Mouse (Mus musculus): ENCODE data around the gene Tbc1d7. TPM values are rescaled to one million over a fixed set of nuclear protein-coding genes. Genes with fewer than 3 reads are reported as not detected.

Tbc1d7 gene
- total RNA-seq, 2 experiments from 2014 or later = 16.7 to 17.9 TPM

DNA sequence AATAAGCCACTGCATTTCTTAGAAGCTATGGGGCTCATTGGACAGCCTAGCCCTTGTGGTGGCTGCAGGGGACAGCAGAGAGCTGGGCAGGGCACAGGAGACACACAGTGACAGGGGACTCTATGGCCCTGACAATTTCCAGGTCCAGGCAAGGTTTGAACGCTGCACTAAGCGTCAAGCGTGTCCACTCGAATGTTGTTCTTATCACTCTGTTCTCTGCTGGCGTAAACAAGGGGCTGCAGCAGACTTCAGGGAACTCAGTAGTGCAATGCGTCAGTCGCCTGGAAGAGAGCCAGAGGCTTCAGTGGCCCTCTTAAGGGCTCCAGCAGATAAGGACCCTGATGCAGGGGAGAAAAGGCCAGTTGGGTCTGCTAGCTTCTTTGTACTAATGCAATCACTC is 24.7 kb upstream of the Tbc1d7 start:
- DNase-seq = peak; percentile 59 to 69

DNA sequence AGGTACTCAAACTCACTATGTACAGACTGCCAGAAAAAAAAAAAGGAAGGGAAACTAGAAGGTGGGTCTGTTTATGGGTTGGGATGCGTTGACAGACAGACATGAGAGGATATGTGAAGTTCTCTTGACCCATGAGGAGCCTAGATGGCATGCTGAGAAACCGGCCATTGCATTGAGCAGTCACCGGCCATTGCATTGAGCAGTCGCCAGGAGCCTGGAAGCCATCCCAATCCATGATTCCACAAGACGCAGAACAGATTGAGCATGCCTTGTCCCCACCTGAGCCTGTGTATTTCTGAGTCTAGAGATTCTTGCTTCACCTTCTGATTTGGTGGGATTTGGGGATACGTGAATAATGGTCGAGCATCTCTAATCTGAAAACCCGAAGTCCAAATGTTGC is 22.6 kb upstream of the Tbc1d7 start:
- DNase-seq = no peak

DNA sequence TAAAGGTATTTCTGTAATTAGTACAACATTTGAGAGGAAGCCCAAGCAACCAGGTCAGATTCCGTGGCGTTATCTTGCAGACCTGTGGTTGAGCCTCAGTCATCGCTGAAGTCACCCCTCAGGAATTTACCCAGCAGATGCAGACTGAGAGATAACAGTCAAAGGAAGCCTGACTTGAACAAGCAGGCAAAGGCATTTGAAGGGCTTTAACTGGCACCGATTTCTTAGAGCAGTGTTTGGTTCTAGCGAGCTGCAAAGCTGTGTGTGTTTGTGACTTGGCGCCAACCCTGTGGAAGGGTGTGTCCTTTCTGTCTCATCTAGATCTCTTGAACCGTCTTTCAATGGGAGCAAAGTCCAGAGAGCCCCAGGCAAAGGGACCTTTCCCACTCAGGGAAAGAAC is 22.0 kb upstream of the Tbc1d7 start:
- DNase-seq = no peak

DNA sequence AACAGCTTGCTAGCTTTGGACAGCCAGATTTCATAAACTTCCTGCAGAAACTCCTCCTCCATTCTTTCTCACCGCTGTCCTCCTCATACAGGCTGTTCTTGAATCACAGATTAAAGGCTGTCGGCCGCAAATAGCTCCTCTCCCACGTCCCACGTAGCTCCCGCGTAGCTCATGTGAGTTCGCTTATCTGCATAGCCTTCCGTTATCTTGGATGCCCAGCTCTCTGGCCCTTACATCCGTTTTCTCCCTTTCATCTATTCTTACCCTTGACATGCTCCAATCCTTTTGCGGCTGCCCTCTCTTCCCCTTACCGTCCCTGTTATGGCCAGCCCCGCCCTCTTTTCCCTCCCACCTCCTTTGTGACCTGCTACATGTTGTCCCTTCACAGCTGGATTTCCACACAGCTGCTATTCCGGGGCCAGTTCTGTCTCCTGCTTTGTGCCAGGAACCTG is 20.5 kb upstream of the Tbc1d7 start:
- peak; percentile 41 to 61 for DNase-seq

DNA sequence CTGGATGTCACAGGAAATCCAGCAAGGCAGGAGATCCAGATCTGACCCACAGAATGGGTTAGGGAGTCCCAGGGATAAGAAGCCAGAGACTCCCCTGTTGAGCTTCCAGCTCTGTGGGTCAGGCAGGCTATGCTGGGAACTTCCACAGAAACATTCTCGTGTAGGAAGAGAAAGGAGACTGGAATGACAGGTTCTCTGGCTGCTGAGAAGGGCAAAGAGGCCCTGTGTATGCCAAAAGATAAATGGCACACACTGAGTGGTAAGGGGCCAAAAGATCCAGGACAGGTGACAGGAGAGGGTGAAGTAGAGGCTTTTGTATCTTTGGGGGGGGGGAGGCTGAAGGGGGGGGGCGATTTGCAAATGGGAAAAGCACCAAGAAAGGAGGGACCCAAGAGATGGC is 20.0 kb upstream of the Tbc1d7 start:
- DNase-seq = no peak

DNA sequence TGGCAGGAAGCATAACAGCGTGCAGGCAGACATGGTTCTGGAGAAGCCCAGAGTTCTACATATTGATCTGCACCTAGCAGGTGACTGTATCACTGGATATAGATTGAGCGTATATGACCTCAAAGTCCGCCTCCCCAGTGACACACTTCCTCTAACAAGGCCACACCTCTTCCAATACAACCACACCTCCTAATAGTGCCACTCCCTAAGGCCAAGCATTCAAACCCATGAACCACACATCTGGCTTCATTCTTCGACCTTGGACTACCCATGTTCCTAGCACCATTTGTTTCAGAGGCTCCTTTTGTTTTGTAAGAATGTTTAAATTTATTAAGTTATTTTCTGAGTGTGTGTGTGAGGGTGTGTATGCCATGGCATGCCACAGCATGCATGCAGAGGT is 16.4 kb upstream of the Tbc1d7 start:
- no peak for DNase-seq

DNA sequence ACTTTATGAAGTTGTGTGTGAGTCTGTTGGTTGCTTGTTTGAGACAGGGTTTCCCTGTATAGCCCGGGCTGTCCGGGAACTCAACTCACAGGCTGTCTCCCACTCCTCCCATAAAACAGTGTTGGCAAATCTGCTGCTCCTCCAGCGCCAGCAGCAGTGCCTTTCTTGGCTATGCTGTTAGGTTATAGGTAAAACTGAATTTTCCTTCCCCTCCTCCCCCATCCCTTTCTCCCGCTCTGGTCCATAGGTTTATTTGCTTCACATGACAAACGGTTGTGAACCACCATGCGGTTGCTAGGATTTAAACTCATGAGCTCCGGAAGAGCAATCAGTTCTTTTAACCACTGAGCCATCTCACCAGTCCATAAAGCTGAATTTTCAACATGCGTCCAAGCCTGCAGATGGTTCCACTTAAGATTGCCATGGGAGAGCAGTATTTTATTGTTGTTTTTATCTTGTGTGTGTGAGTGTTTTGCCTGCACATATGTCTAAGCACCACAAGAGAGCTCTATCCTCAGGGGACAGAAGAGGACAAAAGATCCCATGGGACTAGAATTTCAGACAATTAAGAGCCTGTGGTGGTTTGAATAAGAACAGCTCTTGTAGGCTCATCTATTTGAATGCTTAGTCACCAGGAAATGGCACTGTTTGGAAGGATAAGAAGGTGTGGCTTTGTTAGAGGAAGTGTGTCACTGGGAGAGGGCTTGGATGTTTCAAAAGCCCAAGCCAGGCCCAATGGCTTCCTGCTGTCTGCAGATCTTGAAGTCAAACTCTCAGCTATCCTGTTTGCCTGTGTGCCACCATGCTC is 12.2 kb upstream of the Tbc1d7 start:
- no peak for DNase-seq

DNA sequence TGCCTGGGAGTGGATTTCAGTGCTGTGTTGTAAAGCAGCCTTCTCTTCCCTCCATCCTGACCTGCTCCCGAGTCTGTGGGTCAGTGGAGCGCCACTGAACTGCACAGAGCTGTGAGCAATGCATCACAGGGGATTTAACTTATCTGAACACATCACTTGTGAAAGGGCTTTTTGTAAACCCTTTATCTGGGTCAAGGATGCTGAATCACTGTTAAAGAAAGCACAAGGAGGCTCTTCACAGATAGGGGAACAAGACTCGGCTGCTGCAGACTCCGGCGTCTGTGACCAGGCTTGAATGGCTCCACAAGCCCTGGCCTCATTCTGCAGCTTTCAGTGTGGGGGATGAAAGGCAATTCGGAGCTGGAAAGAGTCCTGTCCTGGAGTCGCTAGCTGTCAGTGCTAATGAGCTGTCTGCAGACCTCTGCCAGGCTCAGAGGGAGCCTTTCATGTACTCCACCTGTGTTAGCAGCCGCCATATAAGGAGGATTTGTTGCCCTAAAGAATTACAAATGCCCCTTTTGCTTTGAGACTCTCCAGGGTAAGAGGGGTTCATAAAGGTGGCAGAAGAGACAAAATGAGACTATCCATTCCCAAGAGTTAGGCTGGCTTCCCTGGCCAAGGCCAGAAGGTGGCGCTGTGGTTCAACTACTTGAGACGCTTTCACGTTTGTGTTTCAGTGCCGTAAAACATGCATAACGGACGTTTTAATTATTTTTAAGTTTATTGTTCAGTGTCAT is 11.3 kb upstream of the Tbc1d7 start:
- peak; percentile 86 to 88 for DNase-seq

DNA sequence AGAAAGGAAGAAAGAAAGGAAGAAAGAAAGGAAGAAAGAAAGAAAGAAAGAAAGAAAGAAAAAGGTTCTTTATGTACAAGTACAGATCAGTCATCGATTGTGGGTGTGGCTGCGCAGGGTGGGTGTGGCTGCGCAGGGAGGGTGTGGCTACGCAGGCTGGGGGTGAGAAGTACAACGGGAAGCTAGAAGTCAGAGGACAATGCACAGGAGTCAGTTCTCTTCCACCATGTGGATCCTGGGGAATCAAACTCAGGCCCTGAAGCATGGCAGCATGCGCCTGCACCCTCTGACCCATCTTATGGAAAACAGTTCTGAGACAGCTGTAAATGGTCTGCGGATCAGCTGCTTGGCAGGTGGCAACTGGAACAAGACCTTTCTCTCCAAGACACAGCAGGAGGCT is 9.8 kb upstream of the Tbc1d7 start:
- DNase-seq = no peak

DNA sequence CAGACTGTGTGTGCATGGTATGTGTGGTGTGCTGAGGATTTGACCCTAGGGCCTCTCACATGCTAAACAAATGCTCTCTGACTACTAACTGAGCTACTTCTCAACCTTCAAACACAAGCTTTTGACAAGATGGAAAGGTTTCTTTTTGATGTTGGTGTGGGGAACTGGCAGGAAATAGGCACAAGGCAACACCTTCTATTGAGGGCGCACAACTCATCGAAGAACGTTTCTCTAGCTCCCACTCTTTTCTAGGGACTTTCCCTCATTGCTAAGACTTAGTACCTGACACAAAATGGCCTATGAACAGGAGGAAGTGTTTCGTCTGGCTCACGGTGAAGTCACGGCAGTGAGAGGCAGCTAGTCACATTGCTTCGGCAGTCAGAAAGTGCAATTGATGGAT is 6.0 kb upstream of the Tbc1d7 start:
- no peak for DNase-seq

DNA sequence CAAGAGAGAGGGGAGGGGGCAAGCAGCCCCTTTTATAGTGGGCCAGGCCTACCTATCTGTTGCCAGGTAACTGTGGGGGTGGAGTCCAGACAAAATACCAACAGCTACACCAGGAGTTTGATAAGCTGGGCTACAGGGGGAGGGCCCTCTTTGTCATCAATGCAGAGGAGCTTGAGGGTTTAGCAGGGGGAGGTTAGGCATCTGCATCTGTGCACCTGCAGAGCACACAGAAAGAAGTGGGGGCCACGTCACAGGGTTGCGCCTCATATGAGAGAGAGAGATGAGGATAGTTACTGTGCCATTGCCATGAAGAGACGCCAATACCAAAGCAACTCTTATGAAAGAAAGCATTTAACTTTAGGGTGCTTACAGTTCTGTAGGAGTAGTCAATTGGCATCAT is 5.4 kb upstream of the Tbc1d7 start:
- no peak for DNase-seq

DNA sequence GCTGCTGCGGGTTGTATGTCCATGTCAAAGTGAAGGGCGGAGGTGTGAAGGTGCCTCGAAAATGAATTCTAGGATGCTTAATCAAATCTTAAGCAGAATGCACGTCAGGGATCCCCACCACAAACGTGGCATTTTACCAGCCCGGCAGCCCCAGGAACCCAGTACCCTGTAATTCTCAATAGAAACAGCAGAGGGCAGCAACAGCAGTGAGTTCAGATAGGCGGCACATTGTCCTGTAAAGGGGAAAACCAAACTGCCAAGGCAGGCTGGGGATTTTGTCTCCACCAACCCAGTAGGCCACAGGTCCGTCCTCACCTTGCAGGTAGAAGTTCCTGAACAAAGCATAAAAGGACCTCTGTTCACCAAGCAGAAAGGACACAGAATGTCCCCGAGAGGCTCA is 2.0 kb upstream of the Tbc1d7 start:
- peak; percentile 71 to 82 for DNase-seq

DNA sequence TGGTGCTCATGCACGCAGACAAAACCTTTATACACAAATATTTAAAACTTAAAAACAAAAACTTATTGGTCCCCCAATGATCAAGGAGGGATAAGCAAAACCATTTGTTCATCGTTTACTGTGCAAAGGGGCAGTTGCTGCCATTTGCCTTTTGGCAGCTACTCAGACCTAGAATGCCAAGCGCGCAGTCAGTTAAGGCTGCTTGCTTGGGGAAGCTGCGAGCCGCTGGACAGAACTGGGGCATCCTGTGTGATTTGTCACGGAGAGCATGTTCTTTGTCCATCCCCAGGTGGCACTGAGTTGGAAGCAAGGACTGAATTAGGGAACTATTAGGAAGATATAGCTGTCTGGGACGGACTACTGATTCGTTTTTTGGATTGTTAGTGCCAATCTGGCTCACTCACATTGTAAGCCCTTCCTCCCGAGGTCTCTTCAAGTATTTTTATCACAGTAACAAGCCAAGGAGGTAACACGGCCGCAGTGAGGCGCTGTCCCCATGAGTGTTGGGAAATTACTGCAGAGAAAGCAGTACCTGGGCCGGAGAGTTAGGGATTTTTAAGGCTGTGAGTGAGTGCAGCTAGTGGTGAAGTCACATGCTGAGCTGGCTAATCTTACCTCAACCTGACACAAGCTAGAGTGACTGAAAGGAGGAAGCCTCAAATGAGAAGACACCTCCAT is 874 bp upstream of the Tbc1d7 start:
- DNase-seq = peak in 1 of 2 experiments; percentile 54

DNA sequence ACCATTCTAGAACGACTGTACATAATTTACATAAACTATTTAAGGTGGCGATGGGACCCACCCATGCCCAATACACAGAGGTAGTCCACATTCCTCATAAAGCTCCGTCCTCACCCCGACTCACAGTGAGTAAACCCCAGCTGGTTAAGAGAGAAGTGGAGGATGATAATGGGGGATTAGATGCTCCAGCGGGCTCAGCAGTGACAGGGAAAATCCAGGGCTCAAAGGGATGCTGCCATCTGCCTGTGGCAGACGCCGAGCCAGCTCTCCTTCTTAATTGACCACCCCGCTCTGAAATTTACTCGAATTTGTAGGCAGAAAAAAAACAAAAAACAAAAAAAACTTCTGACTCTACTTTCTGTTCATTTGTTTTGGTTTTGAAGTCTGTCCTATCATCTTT is 3.6 kb downstream of the Tbc1d7 start:
- DNase-seq = no peak

DNA sequence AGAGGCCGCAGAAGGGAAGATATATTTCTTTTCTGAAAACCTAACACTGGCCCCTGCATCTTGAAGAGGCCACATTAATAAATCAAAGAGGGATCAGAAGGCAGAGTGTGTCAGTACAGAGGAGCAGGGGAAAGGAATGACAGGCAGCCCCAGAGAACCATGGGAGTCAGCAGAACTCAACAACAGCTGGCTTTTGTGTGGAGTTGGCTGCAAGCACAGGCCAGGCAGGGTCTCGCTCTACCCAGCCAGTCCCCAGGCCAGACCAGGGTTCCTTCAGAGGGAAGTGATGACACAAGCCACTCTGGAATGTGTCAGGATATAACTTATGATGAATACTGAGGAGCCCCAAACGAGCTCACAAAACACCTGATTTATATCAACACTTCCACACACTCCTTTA is 11.9 kb downstream of the Tbc1d7 start:
- DNase-seq = peak in 1 of 2 experiments; percentile 37

DNA sequence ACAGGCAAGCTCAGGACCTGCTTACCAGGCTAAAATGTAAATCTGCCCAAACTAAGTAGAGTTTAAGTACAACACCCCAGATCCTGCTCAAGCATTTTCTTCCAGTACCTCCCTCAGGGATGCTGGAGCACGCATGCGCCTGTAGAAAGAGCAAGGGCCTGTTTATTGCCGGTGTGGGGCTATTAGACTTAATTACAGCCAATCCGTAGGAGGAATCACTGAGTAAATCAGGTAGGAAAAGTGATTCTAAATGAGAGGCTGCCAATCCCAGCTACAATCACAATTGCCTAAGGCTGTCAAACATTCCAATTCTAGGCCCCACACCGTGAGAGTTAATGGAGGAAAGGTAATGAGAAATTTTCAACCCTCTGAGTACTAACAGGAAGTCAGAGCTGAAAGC is 13.0 kb downstream of the Tbc1d7 start:
- DNase-seq = no peak

DNA sequence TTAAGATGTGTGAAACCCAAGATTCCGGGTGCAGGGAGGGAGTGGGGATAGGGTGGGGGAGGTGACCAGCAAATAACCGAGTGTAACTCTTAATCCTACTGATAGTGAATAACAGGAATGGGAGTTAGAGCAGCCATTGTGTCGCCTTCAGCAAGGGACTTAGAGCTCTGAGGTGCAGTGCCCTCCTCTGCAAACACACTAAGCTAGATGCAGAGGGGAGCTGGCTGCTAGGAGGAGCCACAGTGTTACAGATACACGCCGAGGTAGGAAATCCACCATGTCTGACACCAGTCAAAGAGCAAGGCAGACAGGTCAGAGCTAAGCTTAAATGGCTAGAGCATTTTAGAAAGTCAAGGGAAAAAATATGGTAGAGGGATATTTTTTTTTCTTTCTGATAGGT is 13.9 kb downstream of the Tbc1d7 start:
- no peak for DNase-seq

DNA sequence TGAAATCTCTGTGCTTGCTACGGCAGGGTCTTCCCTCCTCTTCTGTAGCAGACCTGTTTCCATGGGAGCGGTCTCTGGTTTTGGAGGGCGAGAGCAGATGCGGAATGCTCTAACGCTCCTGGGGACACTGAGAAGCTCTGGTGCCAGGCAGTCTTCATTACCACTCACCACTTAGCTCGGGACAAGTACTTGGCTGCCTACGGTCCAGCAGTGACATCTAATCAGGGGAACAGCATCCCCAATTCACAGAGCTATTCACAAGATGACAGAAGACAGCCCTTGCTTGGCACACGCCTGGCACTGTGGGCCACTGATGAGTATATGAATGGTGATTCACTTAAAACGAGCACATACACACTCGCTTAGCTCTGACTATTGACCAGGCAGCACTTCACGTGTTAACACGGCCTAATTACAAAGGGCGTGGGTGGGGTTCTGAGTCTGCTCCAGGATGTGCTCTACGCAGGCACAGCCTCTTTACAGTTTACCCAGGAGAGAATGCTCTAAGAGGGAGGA is 19.2 kb downstream of the Tbc1d7 start:
- DNase-seq = no peak

DNA sequence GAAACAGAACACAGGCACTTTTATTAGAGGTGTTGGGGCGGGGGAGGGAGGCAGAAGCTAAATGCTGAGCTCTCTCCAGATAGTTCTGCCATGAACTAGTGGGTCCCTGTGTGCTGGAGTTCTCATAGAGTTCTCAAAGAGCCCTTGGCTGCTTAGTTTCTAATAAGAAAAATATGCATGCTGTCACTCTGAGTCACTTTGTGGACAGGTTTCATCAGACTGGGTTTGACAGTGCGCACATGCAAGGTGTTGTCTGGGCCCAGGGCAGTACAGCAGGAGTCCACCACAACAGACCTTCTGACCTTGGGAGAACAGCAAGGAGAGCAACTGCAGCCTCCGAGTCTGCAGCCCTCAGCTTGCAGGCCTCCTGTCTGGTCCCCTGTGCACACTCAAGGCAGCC is 21.6 kb downstream of the Tbc1d7 start:
- no peak for DNase-seq

DNA sequence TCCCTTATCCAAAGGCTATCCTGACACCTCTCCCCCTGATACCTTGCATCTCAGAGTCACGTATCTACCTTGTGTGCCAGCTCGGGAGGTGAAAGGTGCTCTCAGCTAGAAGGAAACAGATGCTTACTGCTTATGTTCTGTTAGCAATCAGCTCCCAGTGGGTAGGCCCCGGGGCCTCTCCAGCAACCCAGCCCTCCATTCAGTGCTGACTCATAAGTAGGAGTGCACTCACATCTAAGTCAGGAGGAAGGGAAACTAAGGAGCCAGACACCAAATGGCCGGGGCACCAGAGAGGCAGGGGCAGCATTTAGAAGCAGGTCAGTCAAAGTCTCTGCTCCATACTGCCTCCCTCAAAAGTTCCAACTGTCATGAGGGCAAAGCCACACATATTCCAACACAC is 22.6 kb downstream of the Tbc1d7 start:
- no peak for DNase-seq

DNA sequence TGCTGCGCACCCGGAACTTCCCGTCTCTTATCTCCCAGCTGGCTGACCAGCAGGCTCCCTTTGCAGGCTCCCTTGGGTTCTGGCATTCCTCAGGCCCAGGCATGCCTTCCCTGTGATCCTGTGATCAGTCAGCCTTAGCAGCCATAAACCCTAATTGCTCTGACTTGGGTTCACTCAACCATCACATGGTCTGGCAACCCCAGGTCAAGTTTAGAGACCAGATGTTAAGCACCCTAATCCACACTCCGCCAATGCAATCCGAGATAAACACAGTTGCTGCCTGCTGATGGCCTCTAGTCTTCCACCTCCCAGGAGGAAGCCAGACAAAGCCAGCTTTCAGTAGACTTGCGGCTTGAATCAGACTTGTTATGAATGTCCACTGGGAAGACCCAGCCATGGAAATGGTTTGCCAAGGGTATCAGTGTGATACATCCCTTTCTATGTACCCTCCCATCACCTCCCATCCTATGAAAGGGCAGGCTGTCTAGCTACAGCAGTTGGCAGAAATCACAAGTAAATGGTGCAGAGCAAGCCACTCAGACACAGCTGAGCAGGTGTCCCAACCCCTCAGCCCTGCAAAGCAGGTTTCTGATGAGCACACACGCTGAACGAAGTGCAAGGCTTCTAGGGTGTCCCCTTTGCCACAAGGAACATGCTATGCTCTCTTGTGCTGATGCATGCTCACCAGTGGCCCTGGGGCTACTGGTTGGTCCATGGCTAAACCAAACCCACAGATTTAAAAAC is 24.6 kb downstream of the Tbc1d7 start:
- no peak for DNase-seq
